Mouse (Mus musculus) mature B cell (primary cell): ENCODE data around the gene Ebp.

Source experiments
- in situ Hi-C: fragments of 300-500 bp; cut with MboI; formaldehyde crosslinking; loops from 2 replicates; pipeline ENCODE4 v1.14.3; 2019

Ebp gene

DNA sequence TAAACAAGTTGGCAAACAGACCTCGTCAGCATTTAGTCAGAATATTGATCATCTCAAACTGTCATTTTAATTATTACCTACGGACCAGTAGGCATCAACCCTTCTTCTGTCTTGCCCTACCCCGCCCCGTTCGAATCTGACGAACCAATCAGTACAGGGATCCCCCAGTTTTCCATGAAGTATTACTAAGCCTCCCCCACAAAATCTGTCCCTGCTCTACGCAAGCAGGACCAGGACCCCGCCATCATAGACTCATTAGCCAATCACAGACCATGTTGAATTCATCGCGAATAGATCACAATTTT lies at the start of gene Ebp:
Gene Ebp, minus strand, starts transcription at position 94 of the 305 bp plus-strand sequence.
- in situ Hi-C loops: no loop called here

GRCm38 (mm10) chrX:8238804-8239395 lies 45.6 kb upstream of the Ebp start:
- in situ Hi-C loops: no loop called here

DNA sequence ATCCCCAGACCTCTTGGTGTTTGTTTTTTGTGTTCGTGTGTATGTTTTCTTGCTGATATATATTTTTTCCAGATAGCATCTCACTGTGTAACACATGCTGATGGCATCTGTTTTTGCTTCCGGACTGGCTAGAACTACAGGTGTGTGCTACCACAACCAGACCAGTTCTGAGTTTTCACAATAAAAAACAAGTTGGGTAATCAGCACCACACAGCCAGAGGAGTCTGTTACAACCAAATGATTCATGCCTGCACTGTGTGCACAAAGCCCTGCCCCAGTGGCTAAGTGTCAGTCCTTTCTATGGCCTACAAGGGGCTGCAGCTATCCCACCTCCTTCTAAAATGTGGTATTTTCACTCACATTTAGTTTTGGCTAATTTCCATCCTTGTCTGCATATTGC lies 43.4 kb upstream of the Ebp start:
- in situ Hi-C loops: no loop called here

DNA sequence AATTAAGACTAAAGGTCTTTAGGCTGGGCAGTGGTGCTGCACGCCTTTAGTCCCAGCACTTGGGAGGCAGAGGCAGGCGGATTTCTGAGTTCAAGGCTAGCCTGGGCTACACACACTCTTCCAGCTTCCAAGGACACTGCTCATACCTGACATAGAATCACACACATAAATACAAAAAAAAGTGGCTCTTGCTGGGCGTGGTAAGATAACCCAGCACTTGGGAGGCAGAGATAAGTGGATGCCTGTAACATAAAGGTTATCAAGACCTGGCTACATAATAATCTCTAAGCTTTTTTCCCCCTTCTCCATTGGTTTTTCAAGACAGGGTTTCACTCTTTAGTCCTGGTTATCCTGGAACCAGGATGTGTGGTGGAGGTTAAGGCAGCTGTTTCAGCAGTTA lies 40.3 kb upstream of the Ebp start:
- in situ Hi-C loops: no loop called here

DNA sequence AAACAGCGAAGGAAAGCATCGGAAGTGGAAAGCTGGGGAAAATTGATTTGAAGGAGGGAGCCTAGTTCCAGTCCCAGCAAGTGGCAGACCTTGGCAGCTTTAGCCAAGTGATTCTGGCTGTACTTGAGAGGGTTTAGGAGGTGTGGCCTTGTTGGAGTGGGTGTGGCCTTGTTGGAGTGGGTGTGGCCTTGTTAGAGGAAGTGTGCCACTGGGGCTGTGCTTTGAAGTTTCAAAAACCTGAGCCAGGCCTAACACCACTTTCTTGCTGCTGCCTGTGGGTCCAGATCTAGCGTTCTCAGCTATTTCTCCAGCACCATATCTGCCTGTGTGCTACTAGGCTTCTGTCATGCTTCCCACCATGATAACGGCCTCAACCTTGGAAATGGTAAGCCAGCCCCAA lies 37.0 kb upstream of the Ebp start:
- in situ Hi-C loops: no loop called here

DNA sequence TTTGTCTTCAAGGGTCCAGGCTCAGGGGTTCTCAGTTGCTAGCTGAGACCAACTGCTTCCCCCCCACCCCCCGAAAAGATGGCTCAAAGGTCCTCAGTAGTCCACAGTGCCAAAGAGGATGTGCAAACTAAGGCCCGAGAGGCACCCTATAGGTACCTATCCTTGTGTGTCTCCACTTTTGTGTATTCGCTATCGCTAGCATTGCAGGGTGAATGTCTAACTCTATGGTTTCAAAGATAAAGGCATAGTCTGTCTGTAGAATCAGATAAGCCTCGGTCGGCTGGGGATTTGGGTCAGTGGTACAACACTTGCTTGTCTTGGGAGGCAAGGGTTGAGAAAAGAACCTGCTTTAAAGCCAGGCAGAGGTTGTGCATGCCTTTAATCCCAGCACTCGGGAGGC lies 30.2 kb upstream of the Ebp start:
- in situ Hi-C loops: no loop called here

DNA sequence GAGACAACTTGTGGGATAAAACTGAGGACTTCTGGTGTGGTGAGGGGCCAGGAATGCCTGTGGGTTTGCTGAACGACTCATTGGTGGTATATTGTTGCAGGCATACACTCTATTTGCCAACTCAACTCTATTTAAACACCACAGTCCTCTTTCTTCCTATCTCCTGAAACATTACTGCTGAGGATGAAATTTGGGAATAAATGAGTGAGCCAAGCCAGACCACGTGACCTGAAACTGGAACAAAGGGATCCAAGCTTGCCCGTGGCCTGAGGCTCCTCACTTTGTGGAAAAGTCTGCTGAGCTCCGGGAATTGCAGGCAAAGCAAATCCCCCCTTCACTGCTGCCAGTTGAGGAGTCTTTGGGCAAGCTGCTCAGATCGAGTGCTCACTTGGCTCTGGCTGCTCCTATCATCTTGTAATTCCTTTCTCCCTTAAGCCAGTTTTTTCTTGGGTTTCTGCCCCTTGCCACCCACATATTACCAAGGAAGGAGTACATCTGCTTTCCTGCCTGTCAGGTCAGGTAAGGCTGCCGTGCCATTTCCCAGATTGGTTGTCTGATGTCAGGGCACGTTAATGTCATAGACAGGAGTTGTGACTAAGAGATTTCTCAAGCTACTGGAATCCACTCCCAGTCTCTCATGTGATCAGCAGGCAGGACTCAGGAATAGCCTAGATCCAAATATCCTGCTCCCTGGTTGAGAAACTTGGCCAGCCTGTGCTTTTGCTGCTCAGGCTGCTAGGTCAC lies 29.5 kb upstream of the Ebp start:
- in situ Hi-C loops: no loop called here

- in situ Hi-C loops: no loop called here
Measured at GRCm38 (mm10) chrX:8222296-8222677, 29.0 kb upstream of the Ebp start.

DNA sequence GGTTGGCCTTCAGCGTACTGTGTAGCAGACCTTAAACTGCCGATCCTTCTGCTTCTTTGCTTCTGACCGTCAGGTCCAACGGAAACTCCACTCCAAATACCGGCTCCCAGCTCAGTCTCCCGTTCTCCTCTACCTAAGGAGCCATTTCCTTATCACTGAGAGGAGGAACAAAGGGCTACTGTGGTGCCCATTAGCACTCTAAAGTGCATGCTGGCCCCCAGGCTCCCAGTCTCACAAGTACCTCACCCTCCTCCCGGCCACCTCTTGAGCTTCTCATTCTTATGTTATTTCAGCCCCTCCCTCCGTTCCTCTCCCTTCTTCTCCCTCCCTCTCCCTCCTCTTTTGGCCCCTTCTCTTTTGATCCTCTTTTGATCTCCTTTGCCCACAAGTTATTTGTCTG lies 26.3 kb upstream of the Ebp start:
- in situ Hi-C loops: no loop called here

DNA sequence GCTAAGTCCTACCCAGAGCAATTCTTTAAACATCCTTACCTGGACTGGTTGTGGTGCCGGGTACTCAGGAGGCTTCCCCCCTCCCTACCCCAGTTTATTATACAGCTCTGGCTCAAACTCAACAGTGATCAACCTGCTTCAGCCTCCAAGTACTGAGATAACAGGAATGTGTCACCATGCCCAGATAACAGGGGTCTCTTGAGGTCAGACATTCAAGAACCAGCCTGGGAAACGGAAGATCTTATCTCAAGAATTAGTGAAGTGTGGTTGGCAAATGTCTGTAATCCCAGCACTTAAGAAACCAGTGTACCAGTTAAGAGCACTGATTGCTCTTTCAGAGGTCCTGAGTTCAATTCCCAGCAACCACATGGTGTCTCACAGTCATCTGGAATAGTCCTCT lies 24.8 kb upstream of the Ebp start:
- in situ Hi-C loops: no loop called here

DNA sequence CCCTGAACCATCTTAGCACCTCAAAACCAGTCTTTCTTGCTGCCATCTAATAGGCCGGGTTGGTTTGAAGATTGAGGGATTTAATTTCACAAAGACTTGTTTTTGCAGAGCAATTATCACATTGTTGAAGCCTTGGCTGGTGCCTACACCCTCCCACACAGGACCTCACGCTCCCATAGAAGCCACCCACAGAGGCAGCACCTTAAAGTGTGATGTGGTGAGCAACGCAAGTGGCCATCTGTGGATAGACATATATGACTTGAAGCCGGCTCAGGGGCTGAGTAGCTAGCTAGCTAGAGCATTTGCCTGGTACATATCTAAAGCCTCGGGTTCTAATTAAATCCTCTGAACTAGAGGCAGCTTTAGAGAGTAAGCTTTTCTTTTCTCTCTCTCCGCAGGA lies 24.1 kb upstream of the Ebp start:
- in situ Hi-C loops: no loop called here

DNA sequence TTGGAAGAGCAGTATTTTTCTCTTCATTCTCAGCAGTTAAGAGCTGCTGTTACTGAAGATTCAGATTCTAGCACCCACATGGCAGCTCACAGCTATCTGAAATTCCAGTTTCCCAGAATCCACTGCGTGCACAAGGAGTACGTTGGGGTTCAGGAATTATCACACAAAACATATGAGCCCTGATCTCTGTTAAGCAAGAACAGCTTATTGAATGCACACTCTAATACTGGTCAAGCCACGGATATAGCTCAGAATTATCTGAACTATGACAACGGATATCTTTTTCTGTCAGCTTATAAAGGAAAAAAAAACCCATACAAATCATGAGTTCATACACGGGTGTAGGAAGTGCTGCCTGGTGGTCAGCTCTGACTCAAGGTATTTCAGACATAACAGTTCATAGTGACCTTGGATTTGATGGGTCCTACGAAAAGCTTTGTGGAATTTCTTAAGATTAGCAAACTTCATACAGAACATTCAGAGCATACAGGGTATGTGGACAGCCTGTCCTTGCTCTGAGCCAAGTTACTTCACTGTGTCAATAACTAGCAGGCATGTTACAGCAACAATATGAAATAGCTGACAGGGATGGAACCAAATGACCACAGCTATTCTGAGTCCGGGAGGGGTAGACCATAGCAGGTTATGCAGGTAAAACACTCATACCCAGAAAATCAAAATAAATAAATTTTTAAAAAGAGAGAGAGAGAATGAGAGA lies 18.3 kb upstream of the Ebp start:
- in situ Hi-C loops: no loop called here

- in situ Hi-C loops: no loop called here
Measured at GRCm38 (mm10) chrX:8209720-8210119, 16.4 kb upstream of the Ebp start.

GRCm38 (mm10) chrX:8207224-8207623 lies 13.9 kb upstream of the Ebp start:
- in situ Hi-C loops: no loop called here

DNA sequence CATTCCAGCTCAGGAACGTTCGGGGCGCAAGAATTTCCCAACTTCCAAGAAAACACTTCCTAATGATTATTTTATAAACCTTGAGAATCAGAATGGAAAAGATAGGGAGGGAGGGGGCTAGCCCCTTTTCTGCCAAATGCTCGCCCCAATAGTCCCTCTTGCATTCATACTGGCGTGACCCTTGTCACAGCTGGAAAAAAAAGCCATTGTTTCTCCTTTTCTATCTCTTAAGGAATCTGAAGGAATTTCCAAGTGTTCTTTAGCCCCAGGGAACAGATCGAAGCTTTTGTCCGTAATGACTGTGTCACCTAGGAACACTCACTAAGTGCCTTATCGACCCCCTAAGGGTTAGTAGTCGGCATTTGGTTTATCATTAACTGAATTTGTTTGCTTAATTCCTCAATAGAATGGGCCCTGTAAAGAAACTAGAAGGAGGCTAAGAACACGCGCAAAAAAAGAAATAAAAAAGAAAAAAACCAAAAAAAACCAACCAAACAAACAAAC lies 13.4 kb upstream of the Ebp start:
- in situ Hi-C loops: no loop called here

- in situ Hi-C loops: no loop called here
Measured at GRCm38 (mm10) chrX:8206015-8206693, 12.8 kb upstream of the Ebp start, which contains the start of gene Porcn. TSS of gene Porcn (minus strand) at chrX:8206525.

- in situ Hi-C loops: no loop called here
Measured at GRCm38 (mm10) chrX:8205551-8205950, 12.2 kb upstream of the Ebp start.

GRCm38 (mm10) chrX:8205088-8205487 lies 11.8 kb upstream of the Ebp start:
- in situ Hi-C loops: no loop called here

- in situ Hi-C loops: no loop called here
Measured at GRCm38 (mm10) chrX:8204076-8204475, 10.8 kb upstream of the Ebp start.

DNA sequence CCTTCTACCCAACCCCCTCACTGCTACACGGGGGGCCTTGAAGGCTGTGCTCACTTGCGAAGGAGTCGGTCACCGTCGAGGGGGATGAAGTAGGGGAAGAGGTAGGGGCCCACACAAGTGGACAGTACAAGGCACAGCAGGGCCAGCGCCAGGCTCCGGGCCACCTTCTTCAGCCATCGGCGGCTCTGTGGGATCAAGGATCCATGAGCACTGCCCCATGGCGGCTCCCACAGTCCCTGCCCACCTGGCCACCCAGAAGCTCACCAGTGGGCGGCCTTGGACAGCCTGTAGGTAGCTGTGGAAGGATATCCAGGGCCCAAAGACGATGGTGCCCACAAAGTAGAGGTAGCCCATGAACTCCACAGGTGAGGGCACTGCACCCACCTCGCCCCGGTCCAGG lies 9.8 kb upstream of the Ebp start:
- in situ Hi-C loops: no loop called here

GRCm38 (mm10) chrX:8192640-8193418 lies 483 bp downstream of the Ebp start:
- in situ Hi-C loops: no loop called here

DNA sequence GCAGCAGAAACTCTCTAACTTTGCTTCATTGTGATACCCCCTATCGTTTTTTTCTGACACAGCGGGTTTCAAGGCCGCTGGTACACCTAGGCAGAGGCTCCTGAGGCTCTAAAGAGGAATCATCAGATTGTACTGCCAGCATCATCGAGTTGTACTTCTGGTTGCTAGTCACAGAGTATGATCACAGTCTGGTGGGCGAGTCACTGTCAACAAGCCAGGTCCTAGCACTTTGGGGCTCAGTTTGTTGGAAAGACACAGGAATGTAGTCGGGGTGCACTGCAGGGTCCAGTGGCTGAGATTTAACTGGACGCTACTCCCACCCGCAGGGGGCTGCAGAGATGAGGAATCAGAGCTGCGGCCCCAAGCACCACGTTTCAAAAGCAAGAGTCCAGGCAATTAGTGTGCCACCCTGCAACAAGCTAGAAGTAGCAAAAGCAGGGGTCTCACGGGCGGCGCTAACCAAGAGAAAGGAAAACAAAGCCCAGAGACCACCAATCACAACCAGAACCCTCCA lies 1.1 kb downstream of the Ebp start:
- in situ Hi-C loops: no loop called here
